Mouse (Mus musculus) olfactory bulb, adult 2 months (tissue): ENCODE measurements around the gene Rab25. TPM values are rescaled to one million over a fixed set of nuclear protein-coding genes. Genes with fewer than 3 reads are reported as not detected.
"Not testable (repeated sequence)": the region's sequence is repeated elsewhere in the genome, so short reads cannot be mapped to it uniquely, and the experiment has no call there.

ENCODE experiments used
- H3K27ac ChIP-seq: fragments of 200-500 bp; 2 replicates; pipeline ENCODE4 v1.5.1; 2012; ENCODE audit warnings: low read depth, low read length; ENCODE audit not compliant: insufficient read depth
- H3K4me1 ChIP-seq: fragments of 200-500 bp; 2 replicates; pipeline ENCODE4 v1.6.1; 2012; ENCODE audit warnings: low read length; ENCODE audit not compliant: control insufficient read depth, insufficient read depth
- H3K4me3 ChIP-seq: fragments of 200-500 bp; 2 replicates; pipeline ENCODE4 v1.5.1; 2012; ENCODE audit warnings: mild to moderate bottlenecking, low read depth, low read length, moderate library complexity; ENCODE audit not compliant: insufficient read depth
- CTCF ChIP-seq: fragments of 200-500 bp; IDR thresholded peaks from 2 replicates; pipeline ENCODE4 v1.5.1; 2012; ENCODE audit warnings: low read depth, mild to moderate bottlenecking, low read length, moderate library complexity; ENCODE audit not compliant: insufficient read depth
- POLR2A ChIP-seq: fragments of 200-500 bp; IDR thresholded peaks from 2 replicates; pipeline ENCODE4 v1.6.1; 2012; ENCODE audit warnings: mild to moderate bottlenecking, low read depth, low read length, moderate library complexity; ENCODE audit not compliant: insufficient read depth
- WGBS: fragments of 180-500 bp; shearing (Covaris S2); methylation state at CpG from one replicate; pipeline ENCODE4 v1.1.7; 2018; 5-methylcytosine and 5-hydroxymethylcytosine counted together
- polyA plus RNA-seq: library from polyadenylated mRNA; stranded (reverse); fragments of >200 nt; gene quantifications from 2 replicates; pipeline ENCODE4 v1.2.4, GENCODE M21; 2012; ENCODE audit warnings: low replicate concordance; ENCODE audit not compliant: missing spikeins, insufficient read depth, insufficient read length

Rab25 gene
- polyA plus RNA-seq, 1 experiment = not detected

- Histone ChIP-seq H3K27ac (no peak overlapping the region), H3K4me3 (no peak overlapping the region), H3K4me1 (peaks cover 2% of the 10 kb centered on the region; the same call in 1 of the 2 replicates)
- no peak for TF ChIP-seq POLR2A
- TF ChIP-seq CTCF = no peak
- 98% methylated on average over 6 of the region's 6 CpGs for WGBS
Measured at GRCm38 (mm10) chr3:88585769-88586168, 37.7 kb upstream of the Rab25 start.

GRCm38 (mm10) chr3:88579454-88580117, 31.5 kb upstream of the Rab25 start:
- Histone ChIP-seq H3K27ac (no peak overlapping the region), H3K4me1 (peaks cover 3% of the 10 kb centered on the region; the same call in 1 of the 2 replicates), H3K4me3 (peak overlapping the region; percentile 88)
- TF ChIP-seq CTCF = no peak
- TF ChIP-seq POLR2A = peak; percentile 71
- under 1% methylated on average over 34 of the region's 34 CpGs for WGBS

- H3K4me1 ChIP-seq = peaks cover 3% of the 10 kb centered on the region; the same call in 1 of the 2 replicates
- 56% methylated on average over 8 of the region's 8 CpGs for whole genome bisulfite sequencing
- TF ChIP-seq POLR2A = no peak
- TF ChIP-seq CTCF = no peak
- no peak overlapping the region for H3K4me3 ChIP-seq
- H3K27ac ChIP-seq = no peak overlapping the region
Measured at GRCm38 (mm10) chr3:88578498-88579424, 30.7 kb upstream of the Rab25 start.

- H3K4me3 ChIP-seq, H3K4me1 ChIP-seq, H3K27ac ChIP-seq: not testable (repeated sequence)
- 87% methylated on average over 5 of the region's 5 CpGs for WGBS
Measured at GRCm38 (mm10) chr3:88577846-88578245, 29.7 kb upstream of the Rab25 start.

GRCm38 (mm10) chr3:88575540-88575939, 27.4 kb upstream of the Rab25 start, which contains the start of gene Ssr2:
TSS of gene Ssr2 (plus strand) at chr3:88575876.
- Histone ChIP-seq H3K4me1 (no peaks in the 10 kb centered on the region), H3K4me3 (no peak within 1 kb of the TSS), H3K27ac (no peak within 1 kb of the TSS)
- WGBS = 83% methylated on average over 3 of the region's 3 CpGs
- TF ChIP-seq POLR2A = no peak

- Histone ChIP-seq H3K4me1 (no peaks in the 10 kb centered on the region), H3K4me3 (no peak overlapping the region), H3K27ac (no peak overlapping the region)
- WGBS = 86% methylated on average over 2 of the region's 2 CpGs
- TF ChIP-seq CTCF (no peak), POLR2A (no peak)
Measured at GRCm38 (mm10) chr3:88573810-88574209, 25.7 kb upstream of the Rab25 start.

- no peak overlapping the region for H3K4me3 ChIP-seq
- WGBS = 80% methylated on average over 2 of the region's 2 CpGs
- TF ChIP-seq POLR2A (no peak), CTCF (no peak)
- no peak overlapping the region for H3K27ac ChIP-seq
- H3K4me1 ChIP-seq = no peaks in the 10 kb centered on the region
Measured at GRCm38 (mm10) chr3:88572835-88573234, 24.7 kb upstream of the Rab25 start.

GRCm38 (mm10) chr3:88571856-88572255, 23.8 kb upstream of the Rab25 start:
- H3K4me3 ChIP-seq = no peak overlapping the region
- no peak overlapping the region for H3K27ac ChIP-seq
- TF ChIP-seq CTCF (no peak), POLR2A (no peak)
- WGBS = 77% methylated on average over 1 of the region's 1 CpGs
- H3K4me1 ChIP-seq = no peaks in the 10 kb centered on the region

- 93% methylated on average over 10 of the region's 10 CpGs for WGBS
- H3K4me3 ChIP-seq = no peak overlapping the region
- no peak overlapping the region for H3K27ac ChIP-seq
- no peaks in the 10 kb centered on the region for H3K4me1 ChIP-seq
- TF ChIP-seq POLR2A = no peak
- no peak for TF ChIP-seq CTCF
Measured at GRCm38 (mm10) chr3:88570341-88570740, 22.2 kb upstream of the Rab25 start.

- H3K4me1 ChIP-seq = no peaks in the 10 kb centered on the region
- TF ChIP-seq CTCF (no peak), POLR2A (no peak)
- H3K4me3 ChIP-seq = no peak overlapping the region
- H3K27ac ChIP-seq = no peak overlapping the region
- 88% methylated on average over 5 of the region's 5 CpGs for WGBS
Measured at GRCm38 (mm10) chr3:88569694-88570093, 21.6 kb upstream of the Rab25 start.
